Comparison of ENCODE assay signal across 9 mouse cellular contexts in genomic region chr1:152792736-152793494, GRCm38 (mm10). TPM values are rescaled to one million over a fixed set of nuclear protein-coding genes. Genes with fewer than 3 reads are reported as not detected.
DNase-seq lines count a peak whose midpoint lies in the region.
"Had no signal": no experiment of that assay in that cellular context is flagged by ENCODE, and none has a peak within 500 bp of the region (broad histone marks: within the 10 kb centered on the region; RNA-seq: fewer than 3 reads in every experiment).

No protein-coding gene starts in this region.

- peak; percentile 11 to 22 for DNase-seq in cerebellum, adult 18-20 months
- no peak for DNase-seq in cerebellum, adult 8-10 months
- DNase-seq in right cerebral cortex, adult 18-20 months: peak; percentile 43
- no peak for DNase-seq in right cerebral cortex, postnatal 4 days
- peak; percentile 51 to 63 for DNase-seq in layer of hippocampus, adult 8-10 months (ENCODE audit: low spot score in 2 of 2)
- peak; percentile 66 for DNase-seq in retina, embryonic 14.5 days (ENCODE audit: low spot score)
- no peak for DNase-seq in gastrocnemius, postnatal 4 days (ENCODE audit: low spot score in 2 of 2)
- DNase-seq in ovary, postnatal 14 days (ENCODE audit: low spot score): no peak
- DNase-seq: spleen, adult 18-20 months had no signal

RNA-seq across cellular contexts. Expression of gene Ncf2, which starts 7.1 kb away (rescaled TPM):
- total RNA-seq in layer of hippocampus, adult 8-10 months (2022): 10 to 100 TPM in 2 of 4 experiments, 1 to 10 TPM in 2; 2.0 to 20.9 (median 11.6) TPM
- total RNA-seq in gastrocnemius, postnatal 4 days (2021): 1 to 10 TPM; 4.5 to 5.6 TPM

RNA-seq across cellular contexts. Expression of gene Arpc5, which starts 26.6 kb away (rescaled TPM):
- total RNA-seq in layer of hippocampus, adult 8-10 months (2022): 100 to 1,000 TPM; 167 to 172 (median 171) TPM
- total RNA-seq in gastrocnemius, postnatal 4 days (2021): 10 to 100 TPM; 66.2 to 71.4 TPM

RNA-seq across cellular contexts. Expression of gene Rgl1, which starts 26.8 kb away (rescaled TPM):
- 100 to 1,000 TPM; 109 to 161 (median 127) TPM for total RNA-seq in layer of hippocampus, adult 8-10 months (2022)
- 10 to 100 TPM; 54.9 to 59.1 TPM for total RNA-seq in gastrocnemius, postnatal 4 days (2021)

RNA-seq across cellular contexts. Expression of gene Apobec4, which starts 42.6 kb away (rescaled TPM):
- not detected for total RNA-seq in layer of hippocampus, adult 8-10 months (2022)
- not detected for total RNA-seq in gastrocnemius, postnatal 4 days (2021)

Comparison
In these comparisons a context has a peak if more than half of its experiments do, and no peak if none do; other contexts are left out.
1. DNase-seq: peak in cerebellum, adult 18-20 months (2 of 2), right cerebral cortex, adult 18-20 months (single experiment), layer of hippocampus, adult 8-10 months (2 of 2) and retina, embryonic 14.5 days (single experiment); none in cerebellum, adult 8-10 months (single experiment), right cerebral cortex, postnatal 4 days (single experiment), gastrocnemius, postnatal 4 days (0 of 2) and ovary, postnatal 14 days (single experiment).